Mouse (Mus musculus): ENCODE results near the gene Tcerg1l.

Tcerg1l gene

GRCm38 (mm10) chr7:138397485-138398181 is at the start of gene Tcerg1l:
TSS of gene Tcerg1l (minus strand) at chr7:138397730.
- no peak for DNase-seq (ENCODE audit: low read depth, low spot score)

- no peak for DNase-seq (ENCODE audit: low read depth, low spot score)
These were observed 44.6 kb upstream of the Tcerg1l start for GRCm38 (mm10) chr7:138442096-138442495.

GRCm38 (mm10) chr7:138432541-138432940 is 35.0 kb upstream of the Tcerg1l start:
- DNase-seq (ENCODE audit: low read depth, low spot score) = no peak

- no peak for DNase-seq (ENCODE audit: low read depth, low spot score)
These were observed 33.9 kb upstream of the Tcerg1l start for GRCm38 (mm10) chr7:138431456-138431855.

- DNase-seq (ENCODE audit: low read depth, low spot score) = no peak
These were observed 32.4 kb upstream of the Tcerg1l start for GRCm38 (mm10) chr7:138429916-138430315.

GRCm38 (mm10) chr7:138428826-138429225 is 31.3 kb upstream of the Tcerg1l start:
- no peak for DNase-seq (ENCODE audit: low read depth, low spot score)

GRCm38 (mm10) chr7:138427441-138427840 is 29.9 kb upstream of the Tcerg1l start:
- DNase-seq (ENCODE audit: low read depth, low spot score) = no peak

- no peak for DNase-seq (ENCODE audit: low read depth, low spot score)
These were observed 16.0 kb upstream of the Tcerg1l start for GRCm38 (mm10) chr7:138413496-138413895.

GRCm38 (mm10) chr7:138401641-138402040 is 4.1 kb upstream of the Tcerg1l start:
- no peak for DNase-seq (ENCODE audit: low read depth, low spot score)

GRCm38 (mm10) chr7:138400506-138401272 is 3.2 kb upstream of the Tcerg1l start:
- no peak for DNase-seq (ENCODE audit: low read depth, low spot score)

GRCm38 (mm10) chr7:138398182-138398793 is 758 bp upstream of the Tcerg1l start:
- no peak for DNase-seq (ENCODE audit: low read depth, low spot score)

- no peak for DNase-seq (ENCODE audit: low read depth, low spot score)
These were observed 556 bp downstream of the Tcerg1l start for GRCm38 (mm10) chr7:138396863-138397484.

GRCm38 (mm10) chr7:138396109-138396862 is 1.2 kb downstream of the Tcerg1l start:
- DNase-seq (ENCODE audit: low read depth, low spot score) = no peak

GRCm38 (mm10) chr7:138389941-138390340 is 7.6 kb downstream of the Tcerg1l start:
- no peak for DNase-seq (ENCODE audit: low read depth, low spot score)

- DNase-seq (ENCODE audit: low read depth, low spot score) = no peak
These were observed 8.5 kb downstream of the Tcerg1l start for GRCm38 (mm10) chr7:138389071-138389470.

GRCm38 (mm10) chr7:138379221-138379620 is 18.3 kb downstream of the Tcerg1l start:
- DNase-seq (ENCODE audit: low read depth, low spot score) = no peak

GRCm38 (mm10) chr7:138378546-138378945 is 19.0 kb downstream of the Tcerg1l start:
- DNase-seq (ENCODE audit: low read depth, low spot score) = no peak

GRCm38 (mm10) chr7:138375573-138375972 is 22.0 kb downstream of the Tcerg1l start:
- DNase-seq (ENCODE audit: low read depth, low spot score) = no peak

- DNase-seq (ENCODE audit: low read depth, low spot score) = no peak
These were observed 23.2 kb downstream of the Tcerg1l start for GRCm38 (mm10) chr7:138374376-138374775.

GRCm38 (mm10) chr7:138373530-138373929 is 24.0 kb downstream of the Tcerg1l start:
- no peak for DNase-seq (ENCODE audit: low read depth, low spot score)

GRCm38 (mm10) chr7:138367570-138367969 is 30.0 kb downstream of the Tcerg1l start:
- no peak for DNase-seq (ENCODE audit: low read depth, low spot score)

Data from c-Kit-negative CD71-positive TER-119-positive erythroid progenitor cells, embryonic 14.5 days (primary cell).